Mouse (Mus musculus): Measurements from ENCODE around the gene Gm3636.
"Not testable (repeated sequence)": the region's sequence is repeated elsewhere in the genome, so short reads cannot be mapped to it uniquely, and the experiment has no call there.

The Gm3636 gene

GRCm38 (mm10) chr14:6742232-6742631, at the start of gene Gm3636:
Gene Gm3636 (minus strand): TSS chr14:6742332.
- DNase-seq (ENCODE audit: low read depth, low spot score) = not testable (repeated sequence)

GRCm38 (mm10) chr14:6774311-6774710, 32.2 kb upstream of the Gm3636 start, which contains the start of gene Gm8362:
Gene Gm8362 (minus strand): TSS chr14:6774411.
- DNase-seq (ENCODE audit: low read depth, low spot score) = not testable (repeated sequence)

GRCm38 (mm10) chr14:6757231-6757536, 15.1 kb upstream of the Gm3636 start:
- DNase-seq (ENCODE audit: low read depth, low spot score) = not testable (repeated sequence)

GRCm38 (mm10) chr14:6756384-6757230, 14.5 kb upstream of the Gm3636 start:
- DNase-seq (ENCODE audit: low read depth, low spot score) = not testable (repeated sequence)

GRCm38 (mm10) chr14:6720151-6720550, 22.0 kb downstream of the Gm3636 start, which contains the start of gene Gm8050:
Gene Gm8050 (minus strand): TSS chr14:6720251.
- not testable (repeated sequence) for DNase-seq (ENCODE audit: low read depth, low spot score)
